In genomic region chr6:94756006-94756405, GRCm38 (mm10) we compare ENCODE assay signal across 15 mouse cellular contexts. TPM values are rescaled to one million over a fixed set of nuclear protein-coding genes. Genes with fewer than 3 reads are reported as not detected.
DNase-seq lines count a peak whose midpoint lies in the region; ATAC-seq and TF ChIP-seq lines count a peak whose summit lies in the region.
"Had no signal": no experiment of that assay in that cellular context is flagged by ENCODE, and none has a peak within 500 bp of the region (broad histone marks: within the 10 kb centered on the region; RNA-seq: fewer than 3 reads in every experiment).

No protein-coding gene starts in this region.

- no peaks in the 10 kb centered on the region for H3K4me1 ChIP-seq in embryonic facial prominence, embryonic 11.5 days (ENCODE audit: control insufficient read depth, insufficient read depth, low read length)
- H3K4me1 ChIP-seq in embryonic facial prominence, embryonic 10.5 days, result peaks cover 31% of the 10 kb centered on the region
- peaks cover 11 to 25% of the 10 kb centered on the region in 2 experiments for H3K4me1 ChIP-seq in ES-E14 (ENCODE audit: control insufficient read depth in 2 of 2, insufficient read depth in 2 of 2, low read length in 2 of 2, poor library complexity in 1 of 2)
- H3K4me1 ChIP-seq in forebrain, embryonic 14.5 days (ENCODE audit: control insufficient read depth, insufficient read depth, low read length), result peaks cover 19% of the 10 kb centered on the region
- peaks cover 31% of the 10 kb centered on the region for H3K4me1 ChIP-seq in limb, embryonic 13.5 days

- in situ Hi-C loops in ES-E14 (cut with MboI; ENCODE audit: low sequenced_read_pairs in 2 of 2, unreplicated experiment in 2 of 2), result no loop called here

- no peaks in the 10 kb centered on the region for H3K27me3 ChIP-seq in embryonic facial prominence, embryonic 11.5 days (ENCODE audit: control insufficient read depth, insufficient read depth, low read length)
- H3K27me3 ChIP-seq in embryonic facial prominence, embryonic 10.5 days (replicated peaks; ENCODE audit: low read depth, poor library complexity, severe bottlenecking), result no peaks in the 10 kb centered on the region
- H3K27me3 ChIP-seq in forebrain, embryonic 14.5 days (replicated peaks; ENCODE audit: control insufficient read depth, insufficient read depth, low read length), result no peaks in the 10 kb centered on the region
- no peaks in the 10 kb centered on the region for H3K27me3 ChIP-seq in limb, embryonic 13.5 days

- no peaks in the 10 kb centered on the region for H3K36me3 ChIP-seq in embryonic facial prominence, embryonic 11.5 days (replicated peaks; ENCODE audit: control insufficient read depth, insufficient read depth, low read depth, low read length)
- no peaks in the 10 kb centered on the region for H3K36me3 ChIP-seq in embryonic facial prominence, embryonic 10.5 days (replicated peaks)
- no peaks in the 10 kb centered on the region for H3K36me3 ChIP-seq in ES-E14 (ENCODE audit: control insufficient read depth, insufficient read depth, low read length, poor library complexity, severe bottlenecking)
- H3K36me3 ChIP-seq in forebrain, embryonic 14.5 days (ENCODE audit: control insufficient read depth, insufficient read depth, low read length), result no peaks in the 10 kb centered on the region
- no peaks in the 10 kb centered on the region for H3K36me3 ChIP-seq in limb, embryonic 13.5 days

- H3K9ac ChIP-seq in embryonic facial prominence, embryonic 11.5 days (replicated peaks; ENCODE audit: low read length), result no peak overlapping the region
- H3K9ac ChIP-seq in ES-E14 (ENCODE audit: insufficient read depth, low read depth, low read length, poor library complexity, severe bottlenecking), result no peak overlapping the region
- H3K9ac ChIP-seq in forebrain, embryonic 14.5 days (ENCODE audit: low read length), result no peak overlapping the region
- no peak overlapping the region for H3K9ac ChIP-seq in limb, embryonic 13.5 days

- H3K4me3 ChIP-seq in embryonic facial prominence, embryonic 11.5 days (ENCODE audit: low read depth, low read length), result no peak overlapping the region
- H3K4me3 ChIP-seq in embryonic facial prominence, embryonic 10.5 days, result no peak overlapping the region
- no peak overlapping the region for H3K4me3 ChIP-seq in ES-E14 (ENCODE audit: insufficient read depth in 1 of 2, low read depth in 1 of 2, low read length in 2 of 2, poor library complexity in 1 of 2, severe bottlenecking in 1 of 2)
- no peak overlapping the region for H3K4me3 ChIP-seq in forebrain, embryonic 14.5 days (ENCODE audit: low read depth, low read length)
- H3K4me3 ChIP-seq in limb, embryonic 13.5 days, result no peak overlapping the region

- H3K4me2 ChIP-seq in embryonic facial prominence, embryonic 11.5 days (ENCODE audit: low read depth, low read length), result no peak overlapping the region
- no peak overlapping the region for H3K4me2 ChIP-seq in forebrain, embryonic 14.5 days (ENCODE audit: low read length)
- H3K4me2 ChIP-seq in limb, embryonic 13.5 days (replicated peaks), result no peak overlapping the region

- no peaks in the 10 kb centered on the region for H3K9me3 ChIP-seq in embryonic facial prominence, embryonic 11.5 days (replicated peaks; ENCODE audit: control insufficient read depth, low read length)
- H3K9me3 ChIP-seq in embryonic facial prominence, embryonic 10.5 days, result no peaks in the 10 kb centered on the region
- H3K9me3 ChIP-seq in ES-E14 (ENCODE audit: control insufficient read depth, insufficient read depth, low read depth, low read length), result no peaks in the 10 kb centered on the region
- H3K9me3 ChIP-seq in forebrain, embryonic 14.5 days (replicated peaks; ENCODE audit: control insufficient read depth, low read length), result no peaks in the 10 kb centered on the region
- no peaks in the 10 kb centered on the region for H3K9me3 ChIP-seq in limb, embryonic 13.5 days

- ATAC-seq in embryonic facial prominence, embryonic 11.5 days (replicated peaks; ENCODE audit: insufficient number of reproducible peaks, low FRiP score, low TSS enrichment, low read depth), result no peak; the same call in 1 of the 2 replicates
- ATAC-seq in forebrain, embryonic 14.5 days, result peak; percentile 88
- no peak for ATAC-seq in limb, embryonic 13.5 days (ENCODE audit: low FRiP score, low read depth)
- ATAC-seq: lung, postnatal 0 days had no signal

- H3K27ac ChIP-seq in embryonic facial prominence, embryonic 11.5 days (replicated peaks; ENCODE audit: low read depth, low read length), result no peak overlapping the region
- no peak overlapping the region; the same call in 1 of the 2 replicates for H3K27ac ChIP-seq in embryonic facial prominence, embryonic 10.5 days (replicated peaks)
- peak overlapping the region; percentile 59; the same call in 1 of the 2 replicates for H3K27ac ChIP-seq in ES-E14 (ENCODE audit: insufficient read depth, low read depth, low read length, poor library complexity, severe bottlenecking)
- no peak overlapping the region for H3K27ac ChIP-seq in forebrain, embryonic 14.5 days (ENCODE audit: low read depth, low read length)
- peak overlapping the region; percentile 48 for H3K27ac ChIP-seq in limb, embryonic 13.5 days

- WGBS in embryonic facial prominence, embryonic 11.5 days, result 53% methylated on average over 4 of the region's 4 CpGs
- 60% methylated on average over 4 of the region's 4 CpGs for WGBS in embryonic facial prominence, embryonic 10.5 days
- WGBS in forebrain, embryonic 14.5 days, result 8% methylated on average over 4 of the region's 4 CpGs
- WGBS in limb, embryonic 13.5 days, result 67% methylated on average over 4 of the region's 4 CpGs

- peak; percentile 39 for DNase-seq in embryonic facial prominence, embryonic 11.5 days (ENCODE audit: low spot score)
- no peak for DNase-seq in embryonic facial prominence, embryonic 10.5 days (ENCODE audit: low spot score)
- DNase-seq in ES-E14 (ENCODE audit: low read depth, low spot score), result no peak
- peak; percentile 81 for DNase-seq in forebrain, embryonic 14.5 days (ENCODE audit: low spot score)
- no peak for DNase-seq in testis, postnatal 14 days (ENCODE audit: low spot score)
- no peak for DNase-seq in frontal cortex, postnatal 25 days (ENCODE audit: low spot score in 2 of 2)
- no peak for DNase-seq in layer of hippocampus, adult 9-11 months
- DNase-seq: cerebellum, postnatal 36 days; heart, adult 11 months; heart, postnatal 10 days; kidney, adult 8-10 months; layer of hippocampus, postnatal 36 days; thymus, postnatal 25 days had no signal

TF ChIP-seq in ES-E14, 5 proteins besides CTCF, POLR2A, EP300 and RAD21:
- TF ChIP-seq HCFC1 (IDR thresholded peaks at IDR 0.05; ENCODE audit: borderline replicate concordance, insufficient read depth, low read length), result no peak
- no peak for TF ChIP-seq MAFK (IDR thresholded peaks at IDR 0.05; ENCODE audit: insufficient read depth, low read depth, low read length)
- no peak for TF ChIP-seq CHD2 (IDR thresholded peaks at IDR 0.05; ENCODE audit: low read depth, low read length)
- no peak for TF ChIP-seq ZC3H11A (IDR thresholded peaks at IDR 0.05; ENCODE audit: borderline replicate concordance, low read depth, low read length)
- TF ChIP-seq ZNF384 (IDR thresholded peaks at IDR 0.05; ENCODE audit: low read depth, low read length), result no peak
TF ChIP-seq in ES-E14: peak in this region for 0.

RNA-seq across cellular contexts. Expression of gene Lrig1, which starts 56.0 kb away (rescaled TPM):
- polyA plus RNA-seq in embryonic facial prominence, embryonic 11.5 days (2014; fragmentation: Nextera tagmentation; extraction: Ambion mirVana), result 15.1 and 17.2 TPM in 2 replicates
- 11.7 and 11.8 TPM in 2 replicates for polyA plus RNA-seq in embryonic facial prominence, embryonic 10.5 days (2016; fragmentation: Nextera tagmentation; extraction: Ambion mirVana)
- total RNA-seq in ES-E14 (2012; rRNA removed), result 19.1 and 37.5 TPM in 2 replicates
- polyA plus RNA-seq in forebrain, embryonic 14.5 days (2014; fragmentation: Nextera tagmentation; extraction: Ambion mirVana), result 8.5 and 9.5 TPM in 2 replicates
- polyA plus RNA-seq in limb, embryonic 13.5 days (2015; fragmentation: Nextera tagmentation; extraction: Ambion mirVana), result 19.0 and 23.5 TPM in 2 replicates

Comparison
In these comparisons a context has a peak if more than half of its experiments do, and no peak if none do; other contexts are left out.
1. DNase-seq: peak in embryonic facial prominence, embryonic 11.5 days (single experiment) and forebrain, embryonic 14.5 days (single experiment); none in embryonic facial prominence, embryonic 10.5 days (single experiment), ES-E14 (single experiment), testis, postnatal 14 days (single experiment), frontal cortex, postnatal 25 days (0 of 2) and layer of hippocampus, adult 9-11 months (single experiment).
2. H3K27ac ChIP-seq: peak in ES-E14 (single experiment) and limb, embryonic 13.5 days (single experiment); none in embryonic facial prominence, embryonic 11.5 days (single experiment), embryonic facial prominence, embryonic 10.5 days (single experiment) and forebrain, embryonic 14.5 days (single experiment).